In genomic region chr10:96074386-96074785, GRCm38 (mm10) we compare ENCODE assay signal across 19 mouse cellular contexts.
"Had no signal": no experiment of that assay in that cellular context is flagged by ENCODE, and none has a peak within 500 bp of the region (broad histone marks: within the 10 kb centered on the region; RNA-seq: fewer than 3 reads in every experiment).

No protein-coding gene starts in this region.

- H3K9ac ChIP-seq: limb, embryonic 13.5 days; liver, embryonic 12.5 days; liver, embryonic 15.5 days; lung, embryonic 14.5 days; midbrain, embryonic 13.5 days had no signal

- H3K4me1 ChIP-seq: limb, embryonic 10.5 days; liver, embryonic 12.5 days; liver, embryonic 15.5 days had no signal

- H3K4me3 ChIP-seq: layer of hippocampus, adult 2 months; limb, embryonic 10.5 days; limb, embryonic 13.5 days; liver, embryonic 12.5 days; liver, embryonic 15.5 days; megakaryocyte, embryonic 14.5 days; midbrain, embryonic 10.5 days; midbrain, embryonic 13.5 days had no signal

- H3K9me3 ChIP-seq: limb, embryonic 10.5 days; limb, embryonic 13.5 days; liver, embryonic 12.5 days; liver, embryonic 15.5 days; megakaryocyte, embryonic 14.5 days; midbrain, embryonic 10.5 days; midbrain, embryonic 13.5 days had no signal

- ATAC-seq: intestine, postnatal 0 days; liver, embryonic 12.5 days; midbrain, embryonic 13.5 days; midbrain, embryonic 16.5 days had no signal

- H3K36me3 ChIP-seq: limb, embryonic 10.5 days; limb, embryonic 13.5 days; liver, embryonic 12.5 days; liver, embryonic 15.5 days; midbrain, embryonic 10.5 days; midbrain, embryonic 13.5 days had no signal

- H3K27me3 ChIP-seq: limb, embryonic 13.5 days; liver, embryonic 12.5 days; liver, embryonic 15.5 days; megakaryocyte, embryonic 14.5 days; midbrain, embryonic 13.5 days had no signal

- H3K4me2 ChIP-seq: limb, embryonic 13.5 days; liver, embryonic 12.5 days; liver, embryonic 15.5 days; lung, embryonic 14.5 days; midbrain, embryonic 13.5 days had no signal

- DNase-seq: kidney, adult 2 months; kidney, postnatal 25 days; layer of hippocampus, adult 9-11 months; liver; lung, embryonic 14.5 days; thymus, adult 18-20 months; thymus, postnatal 14 days; thymus, postnatal 4 days had no signal

- H3K27ac ChIP-seq: kidney, postnatal 0 days; layer of hippocampus, adult 2 months; limb, embryonic 10.5 days; limb, embryonic 13.5 days; liver, embryonic 12.5 days; liver, embryonic 15.5 days; midbrain, embryonic 10.5 days; midbrain, embryonic 13.5 days had no signal
